Mouse (Mus musculus) C2C12 (cell line): ENCODE measurements around the gene Pcnt. TPM values are rescaled to one million over a fixed set of nuclear protein-coding genes. Genes with fewer than 3 reads are reported as not detected.

Source experiments
- H3K27me3 ChIP-seq: one replicate; pipeline ENCODE4 v1.6.1; 2011; ENCODE audit not compliant: control insufficient read depth, insufficient read depth, insufficient read length
- H3K36me3 ChIP-seq: one replicate; pipeline ENCODE4 v1.6.1; 2011; ENCODE audit not compliant: control insufficient read depth, insufficient read depth
- H3K4me3 ChIP-seq: one replicate; pipeline ENCODE4 v1.5.1; 2011; ENCODE audit warnings: mild to moderate bottlenecking, control low read depth; ENCODE audit not compliant: poor library complexity, insufficient read depth, severe bottlenecking
- H3K79me2 ChIP-seq: one replicate; pipeline ENCODE4 v1.6.1; 2011; ENCODE audit not compliant: control insufficient read depth, insufficient read depth
- H3K79me3 ChIP-seq: one replicate; pipeline ENCODE4 v1.6.1; 2011; ENCODE audit warnings: low read depth, control low read depth
- H3ac ChIP-seq: one replicate; pipeline ENCODE3; 2011; ENCODE audit warnings: low read depth; ENCODE audit not compliant: control insufficient read depth, insufficient read length
- CEBPB ChIP-seq: IDR thresholded peaks from one replicate; pipeline ENCODE4 v1.6.1; 2011; ENCODE audit warnings: low read depth, mild to moderate bottlenecking, control low read depth, moderate library complexity
- CTCF ChIP-seq: IDR thresholded peaks from one replicate; pipeline ENCODE4 v1.5.1; 2011; ENCODE audit not compliant: control insufficient read depth, insufficient read depth, insufficient read length
- FOSL1 ChIP-seq: IDR thresholded peaks from one replicate; pipeline ENCODE4 v1.8.0; 2011; ENCODE audit warnings: mild to moderate bottlenecking, low read length; ENCODE audit not compliant: poor library complexity, insufficient read depth, severe bottlenecking
- MAX ChIP-seq: IDR thresholded peaks from one replicate; pipeline ENCODE4 v1.6.1; 2011; ENCODE audit warnings: mild to moderate bottlenecking, control low read depth
- MYOD1 ChIP-seq: IDR thresholded peaks from one replicate; pipeline ENCODE4 v1.6.1; 2011; ENCODE audit warnings: low read depth; ENCODE audit not compliant: control insufficient read depth, insufficient read length
- MYOG ChIP-seq: IDR thresholded peaks from one replicate; pipeline ENCODE4 v1.6.1; 2011; ENCODE audit not compliant: control insufficient read depth, insufficient read length; ENCODE audit errors: extremely low read depth
- USF1 ChIP-seq: IDR thresholded peaks from one replicate; pipeline ENCODE4 v1.6.1; 2011; ENCODE audit warnings: low read depth, mild to moderate bottlenecking, control low read depth, moderate library complexity
- polyA plus RNA-seq: library from polyadenylated mRNA; unstranded; fragments of >200 nt; fragmentation: generic; extraction: Trizol; gene quantifications from one replicate; pipeline ENCODE4 v1.2.1, GENCODE M21; 2012; ENCODE audit warnings: missing spikeins

The Pcnt gene
- polyA plus RNA-seq, 1 experiment, result 15.5 TPM

DNA sequence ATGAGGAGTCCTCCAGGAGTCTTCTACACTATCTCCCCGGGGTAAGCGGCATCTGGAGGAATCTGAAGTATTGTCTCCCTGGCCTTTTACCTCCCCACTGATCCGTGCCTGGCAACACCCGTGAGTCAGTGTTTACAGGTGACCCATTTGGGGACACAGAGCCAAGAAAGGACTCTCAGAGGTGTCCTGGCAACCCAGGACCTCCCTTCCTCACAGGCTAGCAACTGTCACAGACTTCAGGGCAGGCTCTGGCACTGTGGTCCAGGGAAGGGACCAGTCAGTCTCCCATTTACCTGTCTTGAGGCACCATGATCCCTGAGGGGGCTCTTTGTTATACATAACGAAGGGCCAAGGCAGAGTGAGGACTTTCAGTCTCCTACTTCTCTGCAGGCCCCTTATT is 6.3 kb upstream of the Pcnt start, which contains the start of gene 2610028H24Rik:
TSS of gene 2610028H24Rik (plus strand) at position 231 of the 400 bp plus-strand sequence.
- no peaks in the 10 kb centered on the region for H3K79me3 ChIP-seq

DNA sequence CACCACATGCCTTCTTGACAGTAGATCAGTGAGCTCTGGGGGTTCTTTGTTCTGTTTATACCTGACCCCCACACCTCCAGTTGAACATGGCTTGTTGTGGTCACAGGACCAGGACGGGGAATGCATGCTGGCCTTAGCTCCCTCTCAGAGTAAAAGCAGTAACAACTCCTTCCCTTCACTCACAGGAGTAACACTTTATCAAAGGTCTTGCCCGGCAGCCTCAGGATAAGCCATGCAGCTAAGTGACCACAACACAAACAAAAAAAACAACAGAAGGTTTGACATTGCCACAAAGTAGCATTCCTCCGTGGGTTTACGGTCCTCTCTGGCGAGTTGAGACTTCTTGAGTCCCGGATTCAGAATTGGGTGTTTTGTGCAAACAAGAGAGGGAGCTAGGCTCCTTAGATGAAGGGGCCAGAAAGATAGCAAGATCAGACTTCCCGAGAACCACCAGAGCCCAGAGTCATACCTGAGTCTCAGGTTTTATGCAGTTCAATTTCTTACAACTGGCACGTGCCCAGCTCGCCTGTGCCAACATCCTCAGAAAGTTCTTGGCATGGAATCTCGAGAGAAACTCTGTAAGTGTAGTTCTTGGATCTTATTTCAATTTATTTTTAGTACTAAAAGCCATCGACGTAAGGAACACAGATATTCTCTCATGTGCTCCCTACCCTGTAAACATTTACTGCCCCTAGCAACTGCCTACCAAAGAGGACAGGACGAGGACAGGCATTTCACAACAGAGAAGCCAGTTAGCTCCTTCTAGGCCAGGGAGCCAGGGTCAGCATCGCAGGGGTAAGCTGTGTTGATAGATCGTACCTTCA is 5.0 kb upstream of the Pcnt start:
- Histone ChIP-seq H3K27me3 (peaks cover 4% of the 10 kb centered on the region), H3K79me2 (no peaks in the 10 kb centered on the region), H3ac (no peak overlapping the region), H3K4me3 (no peak overlapping the region), H3K79me3 (no peaks in the 10 kb centered on the region), H3K36me3 (no peaks in the 10 kb centered on the region)
- TF ChIP-seq FOSL1, result no peak
- TF ChIP-seq USF1, result no peak
- no peak for TF ChIP-seq MYOD1
- TF ChIP-seq CTCF, result no peak

More for the DNA sequence above, 6.3 kb upstream of the Pcnt start, which contains the start of gene 2610028H24Rik:
- Histone ChIP-seq H3K4me3 (no peak within 1 kb of the TSS), H3K27me3 (peaks cover 4% of the 10 kb centered on the region), H3K36me3 (no peaks in the 10 kb centered on the region), H3K79me2 (no peaks in the 10 kb centered on the region), H3ac (no peak within 1 kb of the TSS)
- TF ChIP-seq MYOD1, result no peak
- no peak for TF ChIP-seq MAX
- TF ChIP-seq FOSL1, result no peak
- TF ChIP-seq USF1, result no peak
- no peak for TF ChIP-seq MYOG
- no peak for TF ChIP-seq CEBPB
- TF ChIP-seq CTCF, result no peak

DNA sequence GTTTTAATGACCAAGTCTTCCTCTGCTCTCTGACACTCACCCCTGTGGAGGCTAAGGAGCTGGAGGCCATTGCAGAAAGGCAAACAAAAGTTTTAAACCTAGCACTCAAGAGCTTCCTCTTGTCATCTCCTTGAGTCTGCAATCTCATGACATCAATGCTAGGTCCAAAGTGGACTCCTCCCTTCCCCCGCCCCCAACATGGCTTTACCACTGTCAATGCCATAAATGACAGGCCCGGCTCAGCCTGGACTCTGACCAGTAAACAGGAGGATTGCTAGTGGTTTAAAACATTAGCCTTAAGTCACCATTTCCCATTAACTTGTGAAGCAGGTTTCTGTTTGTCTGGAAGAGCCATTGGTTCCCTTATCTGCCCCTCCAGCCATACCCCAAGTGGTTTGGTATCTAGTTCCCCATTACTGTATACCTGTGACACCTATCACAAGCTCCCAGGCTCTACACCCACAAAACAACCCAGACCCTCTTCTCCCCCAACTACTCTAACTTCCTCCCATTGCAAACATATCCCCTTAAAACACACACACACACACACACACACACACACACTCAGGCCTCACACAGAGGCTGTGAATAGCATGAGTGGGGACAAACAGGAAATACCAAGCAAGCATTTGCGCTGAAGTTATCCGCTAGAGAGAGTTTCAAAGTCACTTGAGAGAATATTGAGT is 3.6 kb upstream of the Pcnt start:
- Histone ChIP-seq H3ac (no peak overlapping the region), H3K79me2 (peaks cover 11% of the 10 kb centered on the region), H3K79me3 (peaks cover 8% of the 10 kb centered on the region), H3K27me3 (peaks cover 4% of the 10 kb centered on the region), H3K4me3 (no peak overlapping the region), H3K36me3 (no peaks in the 10 kb centered on the region)
- TF ChIP-seq FOSL1, result no peak

GRCm38 (mm10) chr10:76440281-76440680 is 2.3 kb downstream of the Pcnt start, which contains the start of gene AC141477.1:
TSS of gene AC141477.1 (minus strand) at chr10:76440444.
- Histone ChIP-seq H3K4me3 (no peak within 1 kb of the TSS), H3ac (no peak within 1 kb of the TSS), H3K79me3 (peaks cover 30% of the 10 kb centered on the region), H3K79me2 (peaks cover 46% of the 10 kb centered on the region), H3K27me3 (no peaks in the 10 kb centered on the region), H3K36me3 (peaks cover 49% of the 10 kb centered on the region)
- TF ChIP-seq CEBPB (no peak), MYOD1 (no peak), CTCF (no peak), MAX (no peak), FOSL1 (no peak), USF1 (no peak), MYOG (no peak)

GRCm38 (mm10) chr10:76439107-76439890 is 3.3 kb downstream of the Pcnt start:
- TF ChIP-seq FOSL1, result no peak
- TF ChIP-seq CEBPB, result no peak
- no peak for TF ChIP-seq MAX
- no peak for TF ChIP-seq MYOG
- TF ChIP-seq CTCF, result no peak
- TF ChIP-seq MYOD1, result no peak
- TF ChIP-seq USF1, result no peak
- no peak overlapping the region for H3ac ChIP-seq
- H3K4me3 ChIP-seq, result no peak overlapping the region
- no peaks in the 10 kb centered on the region for H3K27me3 ChIP-seq
- peaks cover 30% of the 10 kb centered on the region for H3K79me3 ChIP-seq
- peaks cover 46% of the 10 kb centered on the region for H3K79me2 ChIP-seq
- peaks cover 59% of the 10 kb centered on the region for H3K36me3 ChIP-seq
